Mouse (Mus musculus): ENCODE data around the gene Zp2.
A peak's percentile ranks its signal among the peaks of the same experiment; 100 is the strongest.

- TF ChIP-seq EP300 (IDR thresholded peaks at IDR 0.05; ENCODE audit: low read depth) (no peak), CTCF (IDR thresholded peaks at IDR 0.05; ENCODE audit: low read depth) (peak; percentile 30; the same call in 1 of the 2 replicates)
Measured at GRCm38 (mm10) chr7:120104975-120105374, 40.1 kb downstream of the Zp2 start.

All from liver, postnatal 0 days (tissue).